Mouse (Mus musculus) stomach, postnatal 0 days (tissue): ENCODE results near the gene Elmsan1. TPM values are rescaled to one million over a fixed set of nuclear protein-coding genes. Genes with fewer than 3 reads are reported as not detected.
A peak's percentile ranks its signal among the peaks of the same experiment; 100 is the strongest.

Source experiments
- ATAC-seq: fragments of 200-750 bp; cut with Nextera tagmentation; 2 replicates; pipeline ENCODE4 v1.8.0; 2017; ENCODE audit not compliant: low FRiP score, low TSS enrichment
- DNase-seq: peaks from one replicate; pipeline ENCODE4 v3.0.0-alpha.2; 2016; ENCODE audit warnings: low spot score
- H3K27ac ChIP-seq: fragments of 300-500 bp; sonication (generic); replicated peaks from 2 replicates; pipeline ENCODE4 v1.5.1; 2014; ENCODE audit warnings: mild to moderate bottlenecking, control low read depth
- H3K27me3 ChIP-seq: fragments of 300-500 bp; sonication (generic); 2 replicates; pipeline ENCODE4 v1.6.1; 2014; ENCODE audit warnings: low read length; ENCODE audit not compliant: control insufficient read depth, insufficient read depth
- H3K36me3 ChIP-seq: fragments of 300-500 bp; sonication (generic); 2 replicates; pipeline ENCODE4 v1.6.1; 2014; ENCODE audit warnings: low read length, mixed read lengths; ENCODE audit not compliant: control insufficient read depth, insufficient read depth
- H3K4me1 ChIP-seq: fragments of 300-500 bp; sonication (generic); replicated peaks from 2 replicates; pipeline ENCODE4 v1.6.1; 2014; ENCODE audit warnings: antibody characterized with exemption; ENCODE audit not compliant: control insufficient read depth, insufficient read depth
- H3K4me2 ChIP-seq: fragments of 300-500 bp; sonication (generic); replicated peaks from 2 replicates; pipeline ENCODE4 v1.6.1; 2014; ENCODE audit warnings: low read depth, mild to moderate bottlenecking, control low read depth, moderate library complexity
- H3K4me3 ChIP-seq: fragments of 300-500 bp; sonication (generic); 2 replicates; pipeline ENCODE4 v1.5.1; 2014; ENCODE audit warnings: low read depth, low read length, control low read depth
- H3K9ac ChIP-seq: fragments of 300-500 bp; sonication (generic); 2 replicates; pipeline ENCODE4 v1.6.1; 2014; ENCODE audit warnings: mild to moderate bottlenecking, low read length, control low read depth, mixed read lengths
- H3K9me3 ChIP-seq: fragments of 300-500 bp; sonication (generic); 2 replicates; pipeline ENCODE4 v1.6.1; 2016; ENCODE audit warnings: low read length; ENCODE audit not compliant: control insufficient read depth
- CTCF ChIP-seq: IDR thresholded peaks from 2 replicates; pipeline ENCODE4 v1.5.1; 2016; ENCODE audit warnings: antibody characterized with exemption, low read depth, mild to moderate bottlenecking, moderate library complexity
- EP300 ChIP-seq: optimal IDR thresholded peaks from 2 replicates; pipeline ENCODE3; 2016; ENCODE audit warnings: antibody characterized with exemption
- WGBS: fragments of 180-500 bp; shearing (Covaris S2); extraction: QIAGEN DNeasy Blood & Tissue Kit; methylation state at CpG from one replicate; pipeline ENCODE4 v1.1.7; 2014; 5-methylcytosine and 5-hydroxymethylcytosine counted together
- polyA plus RNA-seq: library from polyadenylated mRNA; unstranded; fragments of >200 nt; fragmentation: Nextera tagmentation; extraction: Ambion mirVana; gene quantifications from 2 replicates; pipeline ENCODE4 v1.2.1, GENCODE M21; 2015

The Elmsan1 gene
- polyA plus RNA-seq: 4.0 and 4.1 TPM in 2 replicates

DNA sequence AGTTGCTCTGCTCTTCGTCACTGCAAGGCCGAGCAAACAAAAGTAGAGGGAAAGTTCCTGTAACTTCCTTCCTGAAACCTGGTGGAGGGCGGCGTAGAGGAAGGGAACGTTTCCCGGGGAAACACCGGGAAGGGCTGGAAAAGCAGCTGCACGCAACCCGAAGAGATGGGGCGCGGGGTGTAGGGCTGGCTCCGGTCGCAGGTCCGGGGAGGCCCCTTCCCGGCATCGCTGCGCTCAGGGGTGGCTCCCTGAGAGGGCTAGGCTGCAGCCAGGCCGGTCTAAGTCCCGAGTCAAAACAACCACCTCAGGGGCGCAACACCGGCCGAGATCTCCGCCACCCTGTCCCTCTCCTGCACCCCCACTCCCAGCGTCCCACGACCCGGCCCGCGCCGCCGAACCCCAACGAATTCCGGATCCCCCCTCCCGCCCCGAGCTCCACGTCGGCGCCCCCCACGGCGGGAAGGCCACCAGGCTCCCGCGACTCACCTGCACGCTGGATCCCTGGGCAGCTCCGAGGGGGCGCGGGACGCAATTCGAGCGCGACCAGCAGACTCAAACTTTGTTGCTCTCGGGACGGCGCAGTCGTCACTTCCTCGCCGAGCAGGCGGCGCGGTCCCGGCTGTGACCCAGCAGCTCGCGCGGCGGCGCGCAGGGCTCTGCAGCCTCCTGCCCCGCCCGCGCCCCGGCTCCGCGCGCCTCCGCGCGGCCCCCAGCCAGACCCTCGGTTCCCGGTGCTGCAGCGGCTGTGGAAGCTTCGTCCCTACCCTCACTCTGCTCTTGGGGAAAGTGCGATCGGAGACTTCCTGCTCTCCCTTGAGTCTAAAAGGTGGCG lies at the start of gene Elmsan1:
TSS of gene Elmsan1 (minus strand) at position 593 of the 832 bp plus-strand sequence.
- no peak for TF ChIP-seq CTCF
- TF ChIP-seq EP300: no peak
- Histone ChIP-seq H3K27me3 (no peaks in the 10 kb centered on the region), H3K4me3 (peak within 1 kb of the TSS; percentile 93), H3K27ac (peak within 1 kb of the TSS; percentile 97), H3K4me2 (peak within 1 kb of the TSS; percentile 88), H3K4me1 (peaks cover 10% of the 10 kb centered on the region), H3K9me3 (no peaks in the 10 kb centered on the region), H3K36me3 (no peaks in the 10 kb centered on the region), H3K9ac (peak within 1 kb of the TSS; percentile 97)
- peak; percentile 86 for ATAC-seq
- DNase-seq: peak; percentile 84
- under 1% methylated on average over 78 of the region's 82 CpGs for WGBS

DNA sequence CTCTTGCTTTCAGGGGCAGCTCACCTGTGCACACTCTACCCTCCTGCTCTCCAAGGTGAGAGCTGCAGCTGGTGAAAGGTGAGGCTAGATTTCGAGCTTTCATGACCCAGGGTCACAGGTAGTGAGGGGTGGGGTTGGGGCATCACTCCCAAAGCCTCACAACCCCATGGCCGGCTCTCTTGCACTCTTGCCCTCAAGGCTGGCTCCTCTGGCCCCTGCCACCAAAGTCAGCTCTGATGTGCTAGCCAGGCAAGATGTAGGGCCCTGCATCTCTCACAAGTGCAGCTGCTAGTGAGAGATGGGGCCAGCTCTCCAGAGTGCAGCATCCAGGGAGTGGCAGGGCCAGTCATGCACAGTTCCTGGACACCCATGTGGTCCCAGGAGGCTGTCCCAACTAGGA lies 48.6 kb upstream of the Elmsan1 start:
- no peaks in the 10 kb centered on the region for H3K9me3 ChIP-seq
- TF ChIP-seq EP300: no peak
- no peak for TF ChIP-seq CTCF
- H3K4me3 ChIP-seq: no peak overlapping the region
- no peak for ATAC-seq
- DNase-seq: no peak
- 49% methylated on average over 2 of the region's 2 CpGs for whole genome bisulfite sequencing
- H3K4me1 ChIP-seq: no peaks in the 10 kb centered on the region
- H3K36me3 ChIP-seq: no peaks in the 10 kb centered on the region
- no peaks in the 10 kb centered on the region for H3K27me3 ChIP-seq
- H3K4me2 ChIP-seq: no peak overlapping the region
- H3K9ac ChIP-seq: no peak overlapping the region
- H3K27ac ChIP-seq: no peak overlapping the region

DNA sequence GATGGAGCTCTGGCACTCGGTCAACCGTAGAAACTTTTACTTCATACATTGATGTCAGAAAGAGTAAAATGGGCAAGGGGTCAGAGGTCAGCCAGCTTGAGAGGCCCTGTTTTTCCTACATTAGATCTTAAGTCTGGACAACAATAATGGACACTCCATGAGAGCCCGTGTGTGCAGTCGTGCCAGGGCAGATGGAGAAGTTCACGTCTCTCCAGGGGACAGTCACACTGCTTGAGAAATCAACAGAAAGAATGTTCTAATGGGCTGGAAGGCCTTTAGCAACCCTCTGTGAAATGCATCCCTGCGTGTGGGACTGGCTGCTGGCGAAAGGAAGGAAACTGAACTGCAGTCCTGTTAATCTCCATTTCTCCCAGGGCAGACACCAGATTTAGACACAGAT lies 41.7 kb upstream of the Elmsan1 start:
- H3K27ac ChIP-seq: no peak overlapping the region
- no peak overlapping the region for H3K4me3 ChIP-seq
- WGBS: 58% methylated on average over 7 of the region's 7 CpGs
- no peak for TF ChIP-seq EP300
- no peak for TF ChIP-seq CTCF
- no peak overlapping the region for H3K9ac ChIP-seq
- no peaks in the 10 kb centered on the region for H3K36me3 ChIP-seq
- no peak for ATAC-seq
- DNase-seq: no peak
- H3K4me2 ChIP-seq: no peak overlapping the region
- H3K4me1 ChIP-seq: no peaks in the 10 kb centered on the region
- H3K27me3 ChIP-seq: no peaks in the 10 kb centered on the region
- H3K9me3 ChIP-seq: no peaks in the 10 kb centered on the region

DNA sequence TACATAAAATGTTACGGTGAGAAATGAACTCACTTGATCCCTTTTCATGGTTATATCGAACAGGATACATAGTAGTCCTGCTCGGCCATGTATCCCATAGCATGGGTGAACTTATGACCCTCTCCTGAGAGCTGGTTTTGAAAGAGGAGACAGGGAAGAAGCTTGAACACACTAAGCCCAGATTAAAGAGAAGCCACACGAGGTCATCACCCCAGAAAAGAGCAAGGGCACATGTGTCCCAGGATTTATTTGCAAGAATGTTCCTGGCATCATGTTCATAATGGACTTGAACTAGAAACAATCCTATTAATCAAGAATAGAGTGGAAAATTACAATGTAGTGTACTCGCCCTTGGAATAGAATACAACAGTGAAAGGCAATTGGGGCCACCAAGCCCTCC lies 36.2 kb upstream of the Elmsan1 start:
- H3K9me3 ChIP-seq: no peaks in the 10 kb centered on the region
- no peak for DNase-seq
- TF ChIP-seq EP300: no peak
- no peak for TF ChIP-seq CTCF

DNA sequence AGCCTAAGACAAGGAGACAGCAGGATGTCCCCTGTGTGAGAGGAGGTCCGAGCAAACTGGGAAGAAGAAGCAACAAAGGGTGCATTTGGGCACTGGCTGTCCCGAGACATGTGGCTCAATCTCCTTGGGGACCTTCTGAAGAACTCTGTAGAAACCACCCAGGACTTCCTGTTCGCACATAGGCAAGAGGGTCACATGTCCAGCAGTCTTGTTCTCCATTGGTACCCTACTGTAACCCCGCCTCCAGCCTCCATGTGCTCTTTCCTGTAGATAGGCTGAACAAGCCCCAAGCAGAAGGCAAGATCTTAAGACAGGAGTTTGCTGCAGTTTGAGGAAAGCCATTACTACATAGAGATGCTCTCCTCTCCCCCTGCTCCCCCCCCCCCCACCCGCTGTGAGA lies 34.1 kb upstream of the Elmsan1 start:
- no peak overlapping the region for H3K9ac ChIP-seq
- no peaks in the 10 kb centered on the region for H3K36me3 ChIP-seq
- ATAC-seq (no peak), DNase-seq (no peak)
- H3K4me2 ChIP-seq: no peak overlapping the region
- no peak overlapping the region for H3K27ac ChIP-seq
- WGBS: 82% methylated on average over 5 of the region's 5 CpGs
- TF ChIP-seq EP300: no peak
- no peaks in the 10 kb centered on the region for H3K27me3 ChIP-seq
- H3K4me1 ChIP-seq: no peaks in the 10 kb centered on the region
- no peak overlapping the region for H3K4me3 ChIP-seq
- no peaks in the 10 kb centered on the region for H3K9me3 ChIP-seq

More for the DNA sequence above, 36.2 kb upstream of the Elmsan1 start:
- Histone ChIP-seq H3K36me3 (no peaks in the 10 kb centered on the region), H3K4me3 (no peak overlapping the region), H3K4me1 (no peaks in the 10 kb centered on the region), H3K4me2 (no peak overlapping the region), H3K27me3 (no peaks in the 10 kb centered on the region), H3K9ac (no peak overlapping the region), H3K27ac (no peak overlapping the region)
- WGBS: 72% methylated on average over 5 of the region's 5 CpGs
- ATAC-seq: no peak

DNA sequence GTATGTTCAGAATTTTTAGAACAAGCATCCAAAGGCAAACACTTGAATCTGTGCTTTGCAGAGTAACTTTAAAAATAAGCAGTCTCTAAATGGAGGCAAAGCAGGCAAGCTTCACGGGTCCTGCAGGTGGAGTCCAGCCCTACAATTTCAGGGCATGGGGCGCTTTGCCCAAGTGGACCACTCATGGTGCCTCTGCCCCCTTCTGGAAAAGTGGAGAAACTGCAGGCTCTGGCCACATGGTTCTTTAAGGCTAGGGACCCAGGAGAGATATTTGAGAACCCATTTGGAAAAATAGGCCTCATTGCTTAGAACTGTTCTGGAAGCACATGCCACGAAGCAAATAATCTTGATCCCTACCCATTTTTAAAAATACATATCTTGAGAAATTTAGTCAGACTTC lies 30.5 kb upstream of the Elmsan1 start:
- Histone ChIP-seq H3K9ac (no peak overlapping the region), H3K36me3 (no peaks in the 10 kb centered on the region), H3K27me3 (no peaks in the 10 kb centered on the region), H3K27ac (no peak overlapping the region), H3K4me2 (no peak overlapping the region), H3K9me3 (no peaks in the 10 kb centered on the region), H3K4me1 (no peaks in the 10 kb centered on the region), H3K4me3 (no peak overlapping the region)
- 10% methylated on average over 3 of the region's 3 CpGs for WGBS
- ATAC-seq (peak; percentile 79), DNase-seq (peak; percentile 78)
- TF ChIP-seq EP300 (no peak), CTCF (peak; percentile 95)
